Mouse (Mus musculus) CD4-positive naive resting alpha-beta T cell, adult 76 days (primary cell): ENCODE data around the gene Ggta1. TPM values are rescaled to one million over a fixed set of nuclear protein-coding genes. Genes with fewer than 3 reads are reported as not detected.

ENCODE experiments used
- total RNA-seq: library from RNA; stranded (reverse); gene quantifications from one replicate; pipeline ENCODE4 v1.2.4, GENCODE M21; 2023

Gene Ggta1
- total RNA-seq, result 13.3 TPM

GRCm38 (mm10) chr2:35462791-35463281 lies at the start of gene Ggta1:
Gene Ggta1, minus strand, starts transcription at chr2:35463231.

GRCm38 (mm10) chr2:35397096-35397495 lies 65.9 kb downstream of the Ggta1 start, which contains the start of gene 4930402F06Rik:
Gene 4930402F06Rik, minus strand, starts transcription at chr2:35397175.

GRCm38 (mm10) chr2:35367629-35368028 lies 95.4 kb downstream of the Ggta1 start, which contains the start of gene 4930568D16Rik:
Gene 4930568D16Rik, minus strand, starts transcription at chr2:35367729.

Other genes starting within 250 kb of the Ggta1 start
- gene Gsn, start 206.9 kb downstream of the Ggta1 start, total RNA-seq, result 22.5 TPM
- gene Stom, start 126.3 kb downstream of the Ggta1 start, total RNA-seq, result 4.4 TPM
- gene 4930568D16Rik, start 95.5 kb downstream of the Ggta1 start, total RNA-seq, result not detected
- not detected for gene 4930402F06Rik, start 66.1 kb downstream of the Ggta1 start, total RNA-seq
- 1.2 TPM for gene Dab2ip, start 95.0 kb upstream of the Ggta1 start, total RNA-seq